Mouse (Mus musculus) embryonic facial prominence, embryonic 13.5 days (tissue): ENCODE data around the gene Gucy1b2. TPM values are rescaled to one million over a fixed set of nuclear protein-coding genes. Genes with fewer than 3 reads are reported as not detected.

ENCODE experiments used
- ATAC-seq: fragments of 200-750 bp; cut with Nextera tagmentation; 2 replicates; pipeline ENCODE4 v1.8.0; 2017; ENCODE audit warnings: low read depth; ENCODE audit not compliant: insufficient number of reproducible peaks, insufficient read depth, low FRiP score, low TSS enrichment
- H3K27ac ChIP-seq: fragments of 300-500 bp; sonication (generic); 2 replicates; pipeline ENCODE4 v1.5.1; 2015; ENCODE audit warnings: moderate library complexity, mild to moderate bottlenecking, inconsistent platforms
- H3K27me3 ChIP-seq: fragments of 300-500 bp; sonication (generic); 2 replicates; pipeline ENCODE4 v1.6.1; 2015; ENCODE audit warnings: mild to moderate bottlenecking, inconsistent platforms
- H3K36me3 ChIP-seq: fragments of 300-500 bp; sonication (generic); 2 replicates; pipeline ENCODE4 v1.6.1; 2015; ENCODE audit warnings: mild to moderate bottlenecking, inconsistent platforms
- H3K4me1 ChIP-seq: fragments of 300-500 bp; sonication (generic); 2 replicates; pipeline ENCODE4 v1.6.1; 2015; ENCODE audit warnings: inconsistent platforms
- H3K4me2 ChIP-seq: fragments of 300-500 bp; sonication (generic); 2 replicates; pipeline ENCODE4 v1.6.1; 2015; ENCODE audit warnings: moderate library complexity, mild to moderate bottlenecking, inconsistent platforms
- H3K4me3 ChIP-seq: fragments of 300-500 bp; sonication (generic); 2 replicates; pipeline ENCODE4 v1.5.1; 2015; ENCODE audit warnings: mild to moderate bottlenecking, inconsistent platforms
- H3K9ac ChIP-seq: fragments of 300-500 bp; sonication (generic); 2 replicates; pipeline ENCODE4 v1.6.1; 2015; ENCODE audit warnings: mild to moderate bottlenecking, inconsistent platforms
- H3K9me3 ChIP-seq: fragments of 300-500 bp; sonication (generic); 2 replicates; pipeline ENCODE4 v1.6.1; 2016; ENCODE audit warnings: inconsistent platforms
- WGBS: fragments of 180-500 bp; shearing (Covaris S2); methylation state at CpG from one replicate; pipeline ENCODE4 v1.1.7; 2015; ENCODE audit warnings: mixed read lengths; 5-methylcytosine and 5-hydroxymethylcytosine counted together
- polyA plus RNA-seq: library from polyadenylated mRNA; unstranded; fragments of >200 nt; fragmentation: Nextera tagmentation; extraction: Ambion mirVana; gene quantifications from 2 replicates; pipeline ENCODE4 v1.2.1, GENCODE M21; 2015

The Gucy1b2 gene
- 0.14 and 0.51 TPM in 2 replicates for polyA plus RNA-seq

DNA sequence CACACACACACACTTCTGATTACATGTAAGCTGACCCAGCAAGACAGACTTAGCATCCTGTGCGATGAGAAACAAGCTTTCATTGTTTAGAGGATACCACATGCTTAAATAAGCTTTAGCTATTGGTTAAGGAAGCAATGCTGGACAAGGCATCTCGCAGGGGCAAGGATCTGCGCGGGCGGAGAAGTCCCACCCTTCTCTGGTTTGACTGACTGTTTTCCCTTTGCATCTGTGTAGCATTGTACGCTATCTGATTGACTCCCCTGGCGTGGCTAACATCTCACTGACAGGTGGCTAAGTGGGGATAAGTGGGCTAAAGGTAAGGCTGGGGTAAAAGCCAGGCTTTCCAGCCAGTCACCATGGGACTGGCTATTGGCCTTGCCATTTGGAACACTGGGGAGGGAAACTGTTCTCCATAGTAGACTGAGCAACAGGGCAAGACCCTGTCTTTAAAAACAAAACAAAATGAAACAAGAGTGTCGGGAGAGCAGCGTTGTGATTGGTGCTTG, at the start of gene Gucy1b2:
Gucy1b2 (minus strand) TSS at position 51 of the 509 bp plus-strand sequence.
- WGBS, result 53% methylated on average over 9 of the region's 9 CpGs
- no peak for ATAC-seq
- H3K4me1 ChIP-seq, result peaks cover 5% of the 10 kb centered on the region; the same call in 1 of the 2 replicates
- no peaks in the 10 kb centered on the region for H3K36me3 ChIP-seq
- no peak within 1 kb of the TSS for H3K9ac ChIP-seq
- H3K4me2 ChIP-seq, result no peak within 1 kb of the TSS
- H3K4me3 ChIP-seq, result no peak within 1 kb of the TSS
- H3K9me3 ChIP-seq, result no peaks in the 10 kb centered on the region
- H3K27me3 ChIP-seq, result no peaks in the 10 kb centered on the region
- H3K27ac ChIP-seq, result no peak within 1 kb of the TSS

DNA sequence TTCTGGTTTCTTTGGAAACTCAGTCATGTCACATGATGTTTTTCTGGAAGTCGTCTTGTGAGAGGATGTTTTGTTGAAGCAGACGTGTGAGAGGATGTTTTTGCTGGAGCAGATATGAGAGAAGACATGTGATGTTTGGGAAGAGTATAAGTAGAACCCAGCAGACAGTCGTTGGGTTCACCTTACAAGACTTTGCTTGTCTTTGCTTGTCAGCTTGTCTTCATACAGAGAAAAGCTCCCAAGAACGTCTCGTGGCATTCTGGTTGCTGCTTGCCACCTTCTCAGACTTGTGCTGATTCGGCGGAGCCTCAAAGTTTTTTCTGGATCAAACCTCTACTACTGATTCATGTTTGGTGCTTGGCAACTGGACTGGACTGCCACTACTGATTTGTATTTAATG, 41.3 kb upstream of the Gucy1b2 start:
- no peak overlapping the region for H3K4me3 ChIP-seq
- no peaks in the 10 kb centered on the region for H3K4me1 ChIP-seq
- no peak overlapping the region for H3K9ac ChIP-seq
- ATAC-seq, result no peak
- WGBS, result 74% methylated on average over 7 of the region's 7 CpGs
- no peaks in the 10 kb centered on the region for H3K9me3 ChIP-seq
- no peaks in the 10 kb centered on the region for H3K27me3 ChIP-seq
- no peak overlapping the region for H3K27ac ChIP-seq
- no peak overlapping the region for H3K4me2 ChIP-seq
- no peaks in the 10 kb centered on the region for H3K36me3 ChIP-seq

DNA sequence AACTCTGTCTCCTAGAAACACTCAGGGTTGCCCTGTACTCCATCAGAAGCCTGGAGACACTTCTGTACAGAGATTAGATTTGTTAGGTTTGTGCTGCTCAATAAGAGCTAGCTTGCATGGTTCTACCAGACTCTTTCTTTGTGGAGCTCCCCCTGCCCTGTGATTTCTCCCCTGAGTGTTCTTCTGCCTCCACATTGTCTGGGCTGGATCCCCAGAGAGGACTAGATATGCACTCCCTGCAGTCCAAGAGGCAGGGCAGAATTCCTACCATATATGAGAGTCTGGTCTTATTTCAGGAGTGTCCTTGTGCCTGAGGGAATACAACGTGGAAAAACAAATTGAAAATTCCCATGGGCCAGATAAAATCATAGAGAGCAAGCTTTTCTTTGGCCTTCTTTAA, 40.4 kb upstream of the Gucy1b2 start:
- H3K27ac ChIP-seq, result no peak overlapping the region
- no peak overlapping the region for H3K4me2 ChIP-seq
- H3K9ac ChIP-seq, result no peak overlapping the region
- no peaks in the 10 kb centered on the region for H3K4me1 ChIP-seq
- no peak overlapping the region for H3K4me3 ChIP-seq
- H3K27me3 ChIP-seq, result no peaks in the 10 kb centered on the region
- 49% methylated on average over 1 of the region's 1 CpGs for WGBS
- no peak for ATAC-seq
- no peaks in the 10 kb centered on the region for H3K9me3 ChIP-seq
- H3K36me3 ChIP-seq, result no peaks in the 10 kb centered on the region

DNA sequence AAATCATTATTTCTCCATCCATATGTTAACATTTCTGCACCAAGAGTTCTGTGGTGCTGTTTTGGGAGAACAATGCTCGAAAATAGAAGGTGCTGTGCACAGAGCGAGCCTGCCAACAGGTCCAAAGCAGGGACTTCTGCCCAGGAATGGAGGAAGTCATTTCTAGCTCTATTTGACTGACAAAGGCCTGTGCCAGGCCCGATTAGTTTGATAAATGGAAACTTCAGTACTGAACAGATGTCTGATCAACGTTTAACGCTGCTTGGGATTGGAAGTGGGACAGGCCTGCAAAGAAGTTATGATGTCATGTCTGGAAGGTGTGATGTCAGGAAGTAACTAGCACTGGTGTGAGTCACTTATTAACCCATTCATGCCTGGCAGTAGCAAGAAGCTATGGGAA, 37.4 kb upstream of the Gucy1b2 start:
- H3K27me3 ChIP-seq, result no peaks in the 10 kb centered on the region
- WGBS, result 73% methylated on average over 5 of the region's 5 CpGs
- no peaks in the 10 kb centered on the region for H3K9me3 ChIP-seq
- no peak overlapping the region for H3K27ac ChIP-seq
- no peak overlapping the region for H3K4me2 ChIP-seq
- no peak for ATAC-seq
- no peaks in the 10 kb centered on the region for H3K4me1 ChIP-seq
- H3K36me3 ChIP-seq, result no peaks in the 10 kb centered on the region
- no peak overlapping the region for H3K9ac ChIP-seq
- H3K4me3 ChIP-seq, result no peak overlapping the region

GRCm38 (mm10) chr14:62492196-62492850, 36.2 kb upstream of the Gucy1b2 start:
- H3K4me2 ChIP-seq, result no peak overlapping the region
- no peak overlapping the region for H3K4me3 ChIP-seq
- H3K27ac ChIP-seq, result no peak overlapping the region
- H3K9me3 ChIP-seq, result no peaks in the 10 kb centered on the region
- ATAC-seq, result no peak
- H3K27me3 ChIP-seq, result no peaks in the 10 kb centered on the region
- no peak overlapping the region for H3K9ac ChIP-seq
- WGBS, result 36% methylated on average over 16 of the region's 16 CpGs
- H3K4me1 ChIP-seq, result no peaks in the 10 kb centered on the region
- H3K36me3 ChIP-seq, result no peaks in the 10 kb centered on the region

DNA sequence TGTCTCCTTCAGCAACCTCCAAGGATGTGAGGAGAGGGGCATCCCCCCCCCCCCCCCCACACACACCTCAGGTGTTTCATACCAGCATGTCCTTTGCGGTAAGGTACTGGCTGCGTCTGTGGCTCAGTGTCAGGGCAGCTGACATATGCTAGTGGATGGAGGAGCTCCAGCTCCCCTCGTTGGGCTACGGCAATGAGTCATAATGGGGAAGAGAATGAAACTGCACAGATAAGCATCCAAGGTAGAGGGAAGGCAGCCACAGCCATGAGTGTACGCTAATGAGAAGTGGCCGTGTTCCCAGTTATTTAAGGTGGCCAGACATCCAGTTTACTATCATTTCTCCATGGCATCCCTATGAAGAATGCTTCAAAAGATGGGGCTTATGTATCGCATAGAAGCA, 32.2 kb upstream of the Gucy1b2 start:
- WGBS, result 89% methylated on average over 7 of the region's 7 CpGs
- Histone ChIP-seq H3K4me1 (no peaks in the 10 kb centered on the region), H3K4me2 (no peak overlapping the region), H3K36me3 (no peaks in the 10 kb centered on the region), H3K9ac (no peak overlapping the region), H3K27ac (no peak overlapping the region), H3K4me3 (no peak overlapping the region), H3K9me3 (no peaks in the 10 kb centered on the region), H3K27me3 (no peaks in the 10 kb centered on the region)
- ATAC-seq, result no peak

DNA sequence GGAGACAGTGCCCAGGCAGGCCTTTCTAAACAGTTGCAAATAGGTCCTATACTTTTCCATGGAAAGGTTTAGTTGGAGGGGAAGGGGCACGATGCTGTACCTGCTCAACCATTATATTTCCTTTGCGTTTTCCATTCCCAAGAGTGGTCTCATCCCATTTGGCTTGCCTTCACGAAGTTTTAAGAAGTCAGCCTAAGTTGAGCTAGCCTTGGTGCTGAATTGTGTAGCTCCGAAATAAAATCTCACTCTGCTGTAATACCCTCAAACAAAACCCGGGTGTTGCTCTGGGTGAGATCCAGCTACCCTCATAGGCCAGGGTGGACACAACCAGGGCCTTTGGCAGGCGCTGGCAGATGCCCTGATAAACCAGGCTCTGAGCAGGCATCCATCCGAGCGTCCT, 25.3 kb upstream of the Gucy1b2 start:
- Histone ChIP-seq H3K9me3 (no peaks in the 10 kb centered on the region), H3K27ac (no peak overlapping the region), H3K9ac (no peak overlapping the region), H3K4me3 (no peak overlapping the region), H3K36me3 (no peaks in the 10 kb centered on the region), H3K27me3 (0 out of 2 replicates have a peak, but pooled peaks cover 4% of the 10 kb centered on the region), H3K4me2 (no peak overlapping the region), H3K4me1 (no peaks in the 10 kb centered on the region)
- ATAC-seq, result no peak
- 42% methylated on average over 8 of the region's 8 CpGs for WGBS

GRCm38 (mm10) chr14:62479395-62479794, 23.3 kb upstream of the Gucy1b2 start:
- Histone ChIP-seq H3K9me3 (no peaks in the 10 kb centered on the region), H3K4me2 (no peak overlapping the region), H3K27me3 (0 out of 2 replicates have a peak, but pooled peaks cover 4% of the 10 kb centered on the region), H3K9ac (no peak overlapping the region), H3K4me1 (no peaks in the 10 kb centered on the region), H3K27ac (no peak overlapping the region), H3K4me3 (no peak overlapping the region), H3K36me3 (no peaks in the 10 kb centered on the region)
- WGBS, result 43% methylated on average over 6 of the region's 6 CpGs
- ATAC-seq, result no peak

DNA sequence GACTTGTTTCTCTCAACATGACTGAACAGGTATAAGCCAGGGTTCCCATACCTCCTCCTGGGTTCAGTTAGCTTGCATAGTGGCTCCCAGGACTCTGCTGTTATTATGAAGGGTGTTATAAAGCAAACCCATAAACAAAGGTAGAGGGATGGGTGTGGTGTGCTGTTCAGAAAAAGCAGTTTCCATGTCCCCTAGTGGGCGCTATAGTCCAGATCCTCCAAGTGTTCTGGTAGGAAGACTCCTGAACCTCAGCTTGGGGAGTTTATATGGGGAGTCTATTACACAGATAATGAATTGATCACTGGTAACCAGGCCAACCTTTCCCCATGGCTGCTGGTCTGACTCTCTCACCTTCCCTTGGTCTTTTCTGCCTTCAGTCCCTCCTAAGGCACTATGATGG, 18.4 kb upstream of the Gucy1b2 start:
- Histone ChIP-seq H3K27ac (no peak overlapping the region), H3K36me3 (no peaks in the 10 kb centered on the region), H3K27me3 (no peaks in the 10 kb centered on the region), H3K4me3 (no peak overlapping the region), H3K9me3 (no peaks in the 10 kb centered on the region), H3K4me2 (no peak overlapping the region), H3K4me1 (no peaks in the 10 kb centered on the region), H3K9ac (no peak overlapping the region)
- whole genome bisulfite sequencing, result 65% methylated on average over 1 of the region's 1 CpGs
- no peak for ATAC-seq

DNA sequence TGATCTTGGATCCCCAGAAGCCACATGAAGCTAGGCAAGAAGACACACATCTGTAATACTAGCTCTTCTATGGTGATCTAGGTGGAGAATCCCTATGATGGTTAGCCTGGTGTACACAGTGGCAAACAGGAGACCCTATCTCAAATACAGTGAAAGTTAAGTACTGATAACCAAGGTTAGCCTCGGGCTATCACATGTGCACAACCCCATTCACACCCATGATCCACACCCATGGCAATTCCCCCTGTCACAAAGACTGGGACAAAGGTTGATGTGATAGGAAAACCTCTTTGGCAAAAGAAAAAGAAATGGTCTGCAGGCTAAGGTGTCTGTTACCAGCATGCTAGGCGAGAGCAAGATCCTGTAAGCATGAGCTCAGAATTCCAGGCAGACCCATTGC, 16.0 kb upstream of the Gucy1b2 start:
- Histone ChIP-seq H3K4me1 (no peaks in the 10 kb centered on the region), H3K9ac (no peak overlapping the region), H3K4me2 (no peak overlapping the region), H3K4me3 (no peak overlapping the region), H3K9me3 (no peaks in the 10 kb centered on the region), H3K27ac (no peak overlapping the region), H3K36me3 (no peaks in the 10 kb centered on the region), H3K27me3 (no peaks in the 10 kb centered on the region)
- WGBS, result 81% methylated on average over 2 of the region's 2 CpGs
- no peak for ATAC-seq

- no peaks in the 10 kb centered on the region for H3K36me3 ChIP-seq
- peaks cover 5% of the 10 kb centered on the region; the same call in 1 of the 2 replicates for H3K4me1 ChIP-seq
- no peaks in the 10 kb centered on the region for H3K9me3 ChIP-seq
- H3K4me3 ChIP-seq, result no peak overlapping the region
- H3K27me3 ChIP-seq, result no peaks in the 10 kb centered on the region
- H3K9ac ChIP-seq, result no peak overlapping the region
- WGBS, result 84% methylated on average over 5 of the region's 5 CpGs
- no peak overlapping the region for H3K27ac ChIP-seq
- H3K4me2 ChIP-seq, result no peak overlapping the region
- no peak for ATAC-seq
These were observed 12.7 kb upstream of the Gucy1b2 start for GRCm38 (mm10) chr14:62468753-62469125.

DNA sequence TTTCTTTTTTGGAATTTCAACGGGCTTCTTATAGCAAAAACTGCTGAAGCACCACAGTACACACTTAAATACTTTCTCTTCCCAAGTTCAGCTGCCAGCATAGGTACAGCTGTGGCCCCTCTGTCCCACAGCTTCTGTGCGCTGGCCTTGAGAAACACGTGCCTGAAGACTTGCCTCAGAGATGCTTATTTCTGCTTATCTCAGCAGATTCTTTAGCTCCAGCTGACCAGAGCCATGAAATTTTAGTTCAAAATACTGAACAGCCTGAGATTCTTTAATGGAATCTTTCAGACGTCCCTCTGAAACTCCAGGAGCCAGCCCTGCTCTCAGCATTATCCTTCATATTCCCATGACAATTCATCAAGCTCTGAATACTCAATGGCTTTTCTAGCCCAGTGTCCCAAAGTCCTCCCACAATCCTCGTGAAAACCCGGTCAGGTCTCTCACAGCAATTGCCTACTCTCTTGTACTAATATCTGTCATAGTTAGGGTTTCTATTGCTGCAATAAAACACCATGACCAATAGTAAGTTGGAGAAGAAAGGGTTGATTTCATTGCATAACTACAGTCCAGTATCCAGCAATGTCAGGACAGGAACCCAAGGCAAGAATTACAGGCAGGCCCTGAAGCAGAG, 12.1 kb upstream of the Gucy1b2 start:
- 71% methylated on average over 6 of the region's 6 CpGs for WGBS
- H3K36me3 ChIP-seq, result no peaks in the 10 kb centered on the region
- H3K4me3 ChIP-seq, result no peak overlapping the region
- no peak for ATAC-seq
- no peak overlapping the region for H3K9ac ChIP-seq
- no peak overlapping the region for H3K27ac ChIP-seq
- H3K27me3 ChIP-seq, result 0 out of 2 replicates have a peak, but pooled peaks cover under 1% of the 10 kb centered on the region
- H3K4me1 ChIP-seq, result peaks cover 5% of the 10 kb centered on the region; the same call in 1 of the 2 replicates
- no peak overlapping the region for H3K4me2 ChIP-seq
- no peaks in the 10 kb centered on the region for H3K9me3 ChIP-seq
